Mouse (Mus musculus) liver, adult 2 months (tissue): ENCODE measurements around the gene Fam107a.

ENCODE experiments used
- CTCF ChIP-seq: fragments of 200-500 bp; IDR thresholded peaks from 2 replicates; pipeline ENCODE4 v1.5.1; 2011; ENCODE audit warnings: low read depth, low read length, control low read depth
- POLR2A ChIP-seq: fragments of 200-500 bp; IDR thresholded peaks from 2 replicates; pipeline ENCODE4 v1.6.1; 2011; ENCODE audit warnings: low read length, control low read depth; ENCODE audit not compliant: insufficient read depth; ENCODE audit errors: extremely low read depth

DNA sequence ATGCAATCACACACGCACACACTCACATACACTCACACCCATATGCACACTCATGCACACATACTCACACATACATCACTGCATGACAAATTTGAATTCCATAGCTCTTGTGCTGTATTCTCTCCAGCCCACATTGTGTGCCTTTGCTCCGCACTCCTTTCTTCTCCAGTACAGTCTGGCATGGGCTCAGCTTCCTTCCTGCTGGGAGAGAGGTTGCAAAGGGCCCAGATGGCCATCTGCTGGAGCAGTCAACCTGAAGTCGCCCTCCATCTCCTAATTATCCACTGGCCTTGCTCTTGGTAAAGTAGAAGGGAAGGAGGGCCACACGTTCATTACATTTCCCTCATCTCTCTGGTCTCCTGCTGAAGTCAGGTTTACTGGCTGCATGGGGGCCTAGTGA lies 27.7 kb upstream of the Fam107a start:
- TF ChIP-seq CTCF: no peak
- no peak for TF ChIP-seq POLR2A
